Mouse (Mus musculus) Patski (cell line): ENCODE data around the gene Il1rl1. TPM values are rescaled to one million over a fixed set of nuclear protein-coding genes. Genes with fewer than 3 reads are reported as not detected.

Experiments
- ATAC-seq: fragments of 100-300 bp; one replicate; pipeline ENCODE4 v1.8.0; 2021
- CTCF ChIA-PET: fragments of 350-600 bp; sonication (Branson Sonifier 250); formaldehyde crosslinking; loops from one replicate; lab custom pipeline; 2022; ENCODE audit warnings: inconsistent platforms; lab: Charles Lee
- POLR2A ChIA-PET: fragments of 350-600 bp; sonication (Branson Sonifier 250); formaldehyde crosslinking; loops from one replicate; lab custom pipeline; 2022; ENCODE audit warnings: antibody characterized with exemption, inconsistent platforms; lab: Charles Lee
- DNase-seq: peaks from one replicate; pipeline ENCODE4 v3.0.0-alpha.2; 2011; ENCODE audit warnings: low read depth, low spot score
- H3K27me3 ChIP-seq: fragments of 371-371 bp; one replicate; pipeline ENCODE4 v1.5.1; 2021
- CTCF ChIP-seq: fragments of 100-300 bp; IDR thresholded peaks from one replicate; pipeline ENCODE4 v1.5.1; 2021
- in situ Hi-C: fragments of 300-500 bp; cut with MboI; formaldehyde crosslinking; loops from 3 replicates; pipeline ENCODE4 v1.11.1; 2018; ENCODE audit warnings: low pct_unique_long_range_greater_than_20kb, mixed read lengths
- polyA plus RNA-seq: library from polyadenylated mRNA; unstranded; gene quantifications from one replicate; pipeline ENCODE4 v1.2.3, GENCODE M21; 2021

Il1rl1 gene
- polyA plus RNA-seq, 1 experiment from 2014 or later = 3.6 TPM

- in situ Hi-C loops = no loop called here
- no peak for TF ChIP-seq CTCF
- no peak for ATAC-seq
- no peak for DNase-seq
- CTCF ChIA-PET = interaction anchor here (1.4 kb wide), 1 partner anchor 9 kb away, joined by 5 read pairs; no protein-coding TSS in a partner anchor
- POLR2A ChIA-PET = no interaction called here
- no peaks in the 10 kb centered on the region for H3K27me3 ChIP-seq
These were observed 8.0 kb downstream of the Il1rl1 start for GRCm38 (mm10) chr1:40437340-40437739.

DNA sequence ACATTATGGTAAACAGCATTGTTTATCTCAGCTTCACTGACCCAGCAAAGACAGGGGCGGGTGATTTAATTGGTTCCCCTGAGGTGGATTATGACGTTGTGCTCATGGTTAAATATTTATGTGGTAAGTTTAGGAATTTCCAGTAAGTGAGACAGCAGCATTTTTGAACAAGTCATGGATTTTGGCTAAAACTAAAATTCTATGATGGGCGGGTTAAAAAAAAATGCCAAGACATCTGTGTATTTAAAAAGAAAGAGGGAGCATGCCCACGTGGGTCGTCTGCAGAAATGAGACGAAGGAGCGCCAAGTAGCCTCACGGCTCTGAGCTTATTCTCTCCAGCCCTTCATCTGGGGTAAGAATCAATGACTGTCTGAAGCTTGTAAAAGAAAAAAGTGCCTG is 10.1 kb downstream of the Il1rl1 start:
- ATAC-seq = no peak
- no peaks in the 10 kb centered on the region for H3K27me3 ChIP-seq
- in situ Hi-C loops = no loop called here
- TF ChIP-seq CTCF = no peak
- DNase-seq = no peak
- CTCF ChIA-PET = no interaction called here
- POLR2A ChIA-PET = no interaction called here

GRCm38 (mm10) chr1:40444800-40445199 is 15.4 kb downstream of the Il1rl1 start:
- DNase-seq (peak; percentile 47), ATAC-seq (peak; percentile 89)
- in situ Hi-C loops = no loop called here
- no peaks in the 10 kb centered on the region for H3K27me3 ChIP-seq
- POLR2A ChIA-PET = no interaction called here
- no peak for TF ChIP-seq CTCF
- CTCF ChIA-PET = interaction anchor here (1.0 kb wide), 1 partner anchor 14 kb away, joined by 3 read pairs; no protein-coding TSS in a partner anchor

DNA sequence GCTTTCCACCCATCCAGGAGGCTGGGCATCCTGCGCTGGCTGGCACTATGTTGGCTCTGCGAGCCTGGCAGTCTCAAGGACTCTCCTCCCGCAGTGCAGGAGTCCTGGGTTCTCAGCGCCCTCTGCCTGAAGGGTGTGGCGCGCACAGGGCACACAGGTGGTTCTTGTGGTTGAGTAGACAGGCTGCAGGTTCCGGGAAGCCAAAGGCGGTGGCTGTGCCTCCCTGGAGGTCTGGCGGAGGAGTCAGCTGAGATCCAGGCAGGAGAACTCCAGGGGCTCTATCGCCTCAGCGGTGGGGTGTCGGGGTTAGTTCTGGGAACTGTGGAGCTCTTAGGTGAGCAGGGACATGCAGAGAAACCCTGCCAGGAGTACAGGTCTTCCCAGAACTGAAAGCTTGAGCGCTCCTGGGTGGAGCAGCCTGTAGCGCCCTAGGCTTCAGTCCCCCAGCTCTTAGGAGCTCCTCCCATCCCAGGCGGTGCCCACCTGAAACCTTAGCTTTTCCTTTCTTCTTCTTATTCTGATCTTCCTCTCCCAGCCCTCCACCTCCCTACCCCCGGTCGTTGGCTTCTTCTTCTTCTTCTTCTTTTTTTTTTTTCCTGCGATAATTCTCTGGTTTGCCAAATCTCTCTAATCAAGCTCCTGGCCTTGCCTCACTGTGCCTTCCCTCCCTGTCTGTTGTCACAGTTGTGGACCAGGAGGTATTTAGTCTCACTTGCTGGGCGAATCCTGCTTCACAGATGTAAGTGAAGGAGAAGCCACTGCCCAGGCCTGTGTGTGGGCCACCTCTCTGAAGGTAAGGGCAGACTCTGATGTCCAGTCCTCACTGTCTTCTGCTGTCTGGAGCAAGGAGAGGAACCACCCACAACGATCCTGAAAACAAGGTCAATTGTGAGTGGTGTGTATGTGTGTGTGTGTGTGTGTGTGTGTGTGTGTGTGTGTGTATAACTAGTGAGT is 36.4 kb downstream of the Il1rl1 start, which contains the start of gene Il18r1:
Gene Il18r1, plus strand, starts transcription at position 76 of the 954 bp plus-strand sequence.
- no peak for DNase-seq
- peak; percentile 38 for TF ChIP-seq CTCF
- in situ Hi-C loops = no loop called here
- ChIA-PET POLR2A (interaction anchor here (0.7 to 1.5 kb wide), 2 partner anchors 21 to 23 kb away, joined by 3 to 4 read pairs; no protein-coding TSS in a partner anchor), CTCF (interaction anchor here (1.3 kb wide), 1 partner anchor 85 kb away, joined by 3 read pairs; no protein-coding TSS in a partner anchor)
- H3K27me3 ChIP-seq = peaks cover 5% of the 10 kb centered on the region
- no peak for ATAC-seq

GRCm38 (mm10) chr1:40467306-40467705 is 37.9 kb downstream of the Il1rl1 start:
- in situ Hi-C loops = no loop called here
- CTCF ChIA-PET = no interaction called here
- TF ChIP-seq CTCF = no peak
- peaks cover 5% of the 10 kb centered on the region for H3K27me3 ChIP-seq
- POLR2A ChIA-PET = no interaction called here
- DNase-seq = no peak
- no peak for ATAC-seq

DNA sequence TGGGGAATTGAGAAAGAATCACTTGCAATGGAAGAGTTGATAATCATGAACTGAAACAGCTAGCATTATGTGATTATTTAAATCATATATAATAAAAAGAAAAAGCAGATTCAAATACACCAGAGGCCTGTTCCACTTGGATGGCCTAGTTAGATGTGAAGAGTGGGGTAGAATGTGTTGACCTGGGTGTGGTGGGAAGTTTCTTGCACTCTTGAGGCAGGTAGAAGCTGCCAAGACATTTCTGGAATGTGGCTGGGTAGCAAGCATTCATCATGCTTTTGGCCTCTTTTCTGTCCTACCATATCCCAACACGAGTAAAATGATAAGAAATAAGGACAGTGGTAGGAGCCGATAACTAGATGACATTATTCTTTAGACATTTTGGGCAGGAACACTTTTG is 39.4 kb downstream of the Il1rl1 start:
- DNase-seq = no peak
- no peak for ATAC-seq
- CTCF ChIA-PET = interaction anchor here (0.9 kb wide), 1 partner anchor 88 kb away, joined by 3 read pairs; no protein-coding TSS in a partner anchor
- H3K27me3 ChIP-seq = peaks cover 5% of the 10 kb centered on the region
- no peak for TF ChIP-seq CTCF
- in situ Hi-C loops = no loop called here
- POLR2A ChIA-PET = no interaction called here

DNA sequence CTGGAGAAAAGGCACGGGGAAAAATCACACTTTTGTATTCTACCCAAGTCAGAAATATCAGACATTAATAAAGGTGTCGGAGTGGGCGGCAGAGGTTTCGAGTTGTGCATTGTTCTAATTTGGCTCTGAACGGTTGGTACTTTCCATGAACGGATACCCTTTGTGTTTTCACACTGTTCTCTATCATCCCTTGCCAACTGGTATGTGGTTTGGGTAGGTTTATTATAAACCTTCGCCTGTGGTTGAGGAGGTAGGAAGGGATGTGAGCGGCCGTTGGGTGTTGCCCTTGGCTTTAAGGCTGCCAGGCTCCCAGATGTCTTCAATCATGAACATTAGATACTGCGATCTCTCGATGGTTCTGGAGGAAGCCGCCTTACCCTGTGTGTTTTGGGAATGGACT is 40.5 kb downstream of the Il1rl1 start:
- in situ Hi-C loops = no loop called here
- H3K27me3 ChIP-seq = no peaks in the 10 kb centered on the region
- ChIA-PET CTCF (no interaction called here), POLR2A (no interaction called here)
- no peak for DNase-seq
- no peak for ATAC-seq
- TF ChIP-seq CTCF = no peak

- in situ Hi-C loops = no loop called here
- POLR2A ChIA-PET = no interaction called here
- no peak for TF ChIP-seq CTCF
- DNase-seq = no peak
- CTCF ChIA-PET = no interaction called here
- no peak for ATAC-seq
- no peaks in the 10 kb centered on the region for H3K27me3 ChIP-seq
These were observed 43.0 kb downstream of the Il1rl1 start for GRCm38 (mm10) chr1:40472401-40472800.

- in situ Hi-C loops = no loop called here
- H3K27me3 ChIP-seq = no peaks in the 10 kb centered on the region
- TF ChIP-seq CTCF = no peak
- ATAC-seq (no peak), DNase-seq (no peak)
- POLR2A ChIA-PET = no interaction called here
- CTCF ChIA-PET = interaction anchor here (1.5 kb wide), 1 partner anchor 11 kb away, joined by 4 read pairs; no protein-coding TSS in a partner anchor
These were observed 44.3 kb downstream of the Il1rl1 start for GRCm38 (mm10) chr1:40473640-40474039.

GRCm38 (mm10) chr1:40474336-40474735 is 45.0 kb downstream of the Il1rl1 start:
- ATAC-seq (no peak), DNase-seq (no peak)
- ChIA-PET CTCF (interaction anchor here (1.5 kb wide), 1 partner anchor 10 kb away, joined by 4 read pairs; no protein-coding TSS in a partner anchor), POLR2A (no interaction called here)
- no peaks in the 10 kb centered on the region for H3K27me3 ChIP-seq
- in situ Hi-C loops = no loop called here
- no peak for TF ChIP-seq CTCF

- in situ Hi-C loops = no loop called here
- H3K27me3 ChIP-seq = peaks cover 6% of the 10 kb centered on the region
- ATAC-seq = no peak
- CTCF ChIA-PET = interaction anchor here (0.8 kb wide), 1 partner anchor 9 kb away, joined by 3 read pairs; no protein-coding TSS in a partner anchor
- no peak for DNase-seq
- no peak for TF ChIP-seq CTCF
- POLR2A ChIA-PET = no interaction called here
These were observed 46.3 kb downstream of the Il1rl1 start for GRCm38 (mm10) chr1:40475697-40476096.
